Mouse (Mus musculus) macrophage (primary cell): ENCODE results near the gene Fanca. TPM values are rescaled to one million over a fixed set of nuclear protein-coding genes. Genes with fewer than 3 reads are reported as not detected.

Experiments used
- H3K27ac ChIP-seq: fragments of 350-480 bp; formaldehyde crosslinking; 2 replicates; pipeline ENCODE4 v1.9.0; 2021
- H3K36me3 ChIP-seq: fragments of 350-480 bp; formaldehyde crosslinking; 2 replicates; pipeline ENCODE4 v1.9.0; 2021; ENCODE audit errors: inconsistent target
- H3K4me3 ChIP-seq: fragments of 350-480 bp; formaldehyde crosslinking; 2 replicates; pipeline ENCODE4 v1.9.0; 2021; ENCODE audit errors: inconsistent target
- H3K79me2 ChIP-seq: fragments of 350-480 bp; formaldehyde crosslinking; 2 replicates; pipeline ENCODE4 v1.9.0; 2021; ENCODE audit errors: inconsistent target
- WGBS: methylation state at CpG from one replicate; pipeline ENCODE4 v1.1.7; 2026; ENCODE audit warnings: inconsistent platforms; ENCODE audit not compliant: missing documents; 5-methylcytosine and 5-hydroxymethylcytosine counted together
- polyA plus RNA-seq: library from polyadenylated mRNA; stranded (reverse); fragments of 250-400 nt; gene quantifications from 3 replicates; pipeline ENCODE4 v1.2.4, GENCODE M21; 2018; ENCODE audit warnings: inconsistent platforms
- total RNA-seq, 78 experiments: library from RNA; depleted of rRNA; stranded (reverse); fragments of 250-400 nt; gene quantifications; 1 replicate in 9 of 78; 2 replicates in 24 of 78; 3 replicates in 43 of 78; 4 replicates in 2 of 78; pipeline ENCODE4 v1.2.4; 2018; ENCODE audit warnings: inconsistent platforms in 56 of 78

Fanca gene
- total RNA-seq (2018; cell fraction: chromatin; rRNA removed) = 10 to 100 TPM in 17 of 26 experiments, 1 to 10 TPM in 9; 3.6 to 37.5 (median 15.5) TPM
- 10 to 100 TPM in 8 of 26 experiments, 1 to 10 TPM in 17, under 1 TPM in 1; 0.91 to 16.4 (median 3.3) TPM for total RNA-seq (2018; cell fraction: cytosol; rRNA removed)
- total RNA-seq (2018; cell fraction: nucleus; rRNA removed) = 10 to 100 TPM in 12 of 26 experiments, 1 to 10 TPM in 14; 2.2 to 48.8 (median 9.2) TPM
- 1.4 to 7.1 TPM (median 4.2 TPM) in 3 replicates for polyA plus RNA-seq

GRCm38 (mm10) chr8:123318467-123318911 is at the start of gene Fanca:
Fanca (minus strand) TSS chr8:123318576.
- no peak within 1 kb of the TSS for H3K27ac ChIP-seq
- 1% methylated on average over 23 of the region's 24 CpGs for WGBS
- H3K36me3 ChIP-seq = no peaks in the 10 kb centered on the region
- H3K79me2 ChIP-seq = no peaks in the 10 kb centered on the region
- peak within 1 kb of the TSS; percentile 38 for H3K4me3 ChIP-seq

GRCm38 (mm10) chr8:123361082-123361739 is 42.8 kb upstream of the Fanca start:
- WGBS = 63% methylated on average over 12 of the region's 12 CpGs
- no peak overlapping the region for H3K27ac ChIP-seq
- no peak overlapping the region for H3K4me3 ChIP-seq
- no peaks in the 10 kb centered on the region for H3K79me2 ChIP-seq
- no peaks in the 10 kb centered on the region for H3K36me3 ChIP-seq

GRCm38 (mm10) chr8:123353216-123353615 is 34.8 kb upstream of the Fanca start:
- H3K79me2 ChIP-seq = no peaks in the 10 kb centered on the region
- no peak overlapping the region for H3K27ac ChIP-seq
- no peaks in the 10 kb centered on the region for H3K36me3 ChIP-seq
- 69% methylated on average over 11 of the region's 11 CpGs for WGBS
- no peak overlapping the region for H3K4me3 ChIP-seq

- Histone ChIP-seq H3K36me3 (no peaks in the 10 kb centered on the region), H3K27ac (no peak overlapping the region), H3K79me2 (no peaks in the 10 kb centered on the region), H3K4me3 (no peak overlapping the region)
- 43% methylated on average over 13 of the region's 13 CpGs for WGBS
Measured at GRCm38 (mm10) chr8:123352786-123353185, 34.4 kb upstream of the Fanca start.

- no peaks in the 10 kb centered on the region for H3K79me2 ChIP-seq
- H3K27ac ChIP-seq = no peak overlapping the region
- H3K4me3 ChIP-seq = no peak overlapping the region
- 93% methylated on average over 12 of the region's 12 CpGs for WGBS
- H3K36me3 ChIP-seq = no peaks in the 10 kb centered on the region
Measured at GRCm38 (mm10) chr8:123352118-123352517, 33.7 kb upstream of the Fanca start.

GRCm38 (mm10) chr8:123349073-123349472 is 30.7 kb upstream of the Fanca start:
- Histone ChIP-seq H3K27ac (no peak overlapping the region), H3K36me3 (no peaks in the 10 kb centered on the region), H3K79me2 (no peaks in the 10 kb centered on the region), H3K4me3 (no peak overlapping the region)
- 92% methylated on average over 4 of the region's 4 CpGs for WGBS

- no peak overlapping the region for H3K27ac ChIP-seq
- no peaks in the 10 kb centered on the region for H3K36me3 ChIP-seq
- 93% methylated on average over 9 of the region's 9 CpGs for WGBS
- H3K4me3 ChIP-seq = no peak overlapping the region
- H3K79me2 ChIP-seq = no peaks in the 10 kb centered on the region
Measured at GRCm38 (mm10) chr8:123348237-123348843, 30.0 kb upstream of the Fanca start.

- Histone ChIP-seq H3K79me2 (no peaks in the 10 kb centered on the region), H3K27ac (no peak overlapping the region)
- 82% methylated on average over 2 of the region's 2 CpGs for WGBS
Measured at GRCm38 (mm10) chr8:123347293-123347692, 28.9 kb upstream of the Fanca start.

GRCm38 (mm10) chr8:123345856-123346255 is 27.5 kb upstream of the Fanca start:
- WGBS = 91% methylated on average over 4 of the region's 6 CpGs

More at GRCm38 (mm10) chr8:123347293-123347692, 28.9 kb upstream of the Fanca start:
- H3K4me3 ChIP-seq = no peak overlapping the region
- H3K36me3 ChIP-seq = no peaks in the 10 kb centered on the region

GRCm38 (mm10) chr8:123345135-123345534 is 26.8 kb upstream of the Fanca start:
- no peak overlapping the region for H3K4me3 ChIP-seq

More at GRCm38 (mm10) chr8:123345856-123346255, 27.5 kb upstream of the Fanca start:
- no peak overlapping the region for H3K4me3 ChIP-seq
- H3K27ac ChIP-seq = no peak overlapping the region
- no peaks in the 10 kb centered on the region for H3K36me3 ChIP-seq
- H3K79me2 ChIP-seq = no peaks in the 10 kb centered on the region

GRCm38 (mm10) chr8:123343422-123343821 is 25.0 kb upstream of the Fanca start:
- H3K4me3 ChIP-seq = no peak overlapping the region
- H3K27ac ChIP-seq = 0 out of 2 replicates have a peak overlapping the region, but pooled peaks have one; percentile 34
- no peaks in the 10 kb centered on the region for H3K36me3 ChIP-seq
- no peaks in the 10 kb centered on the region for H3K79me2 ChIP-seq
- whole genome bisulfite sequencing = 82% methylated on average over 12 of the region's 12 CpGs

More at GRCm38 (mm10) chr8:123345135-123345534, 26.8 kb upstream of the Fanca start:
- no peak overlapping the region for H3K27ac ChIP-seq
- WGBS = 78% methylated on average over 6 of the region's 8 CpGs
- no peaks in the 10 kb centered on the region for H3K36me3 ChIP-seq
- no peaks in the 10 kb centered on the region for H3K79me2 ChIP-seq

GRCm38 (mm10) chr8:123342911-123343310 is 24.5 kb upstream of the Fanca start:
- WGBS = 19% methylated on average over 7 of the region's 7 CpGs
- Histone ChIP-seq H3K27ac (peak overlapping the region; percentile 34; the same call in 1 of the 2 replicates), H3K79me2 (no peaks in the 10 kb centered on the region), H3K4me3 (no peak overlapping the region), H3K36me3 (no peaks in the 10 kb centered on the region)

- H3K4me3 ChIP-seq = no peak overlapping the region
- no peaks in the 10 kb centered on the region for H3K79me2 ChIP-seq
- peak overlapping the region; percentile 34; the same call in 1 of the 2 replicates for H3K27ac ChIP-seq
- 25% methylated on average over 7 of the region's 8 CpGs for WGBS
- H3K36me3 ChIP-seq = no peaks in the 10 kb centered on the region
Measured at GRCm38 (mm10) chr8:123342253-123342652, 23.9 kb upstream of the Fanca start.

- Histone ChIP-seq H3K27ac (no peak overlapping the region), H3K36me3 (no peaks in the 10 kb centered on the region), H3K4me3 (no peak overlapping the region), H3K79me2 (no peaks in the 10 kb centered on the region)
- WGBS = 75% methylated on average over 27 of the region's 27 CpGs
Measured at GRCm38 (mm10) chr8:123341040-123342015, 23.0 kb upstream of the Fanca start.
